Mouse (Mus musculus) A20 (cell line): ENCODE measurements around the gene Smc3.
A peak's percentile ranks its signal among the peaks of the same experiment; 100 is the strongest.

Experiments used
- DNase-seq: peaks from one replicate; pipeline ENCODE4 v3.0.0-alpha.2; 2011; ENCODE audit warnings: low read depth, low spot score

The Smc3 gene

GRCm38 (mm10) chr19:53599757-53600539, at the start of gene Smc3:
Gene Smc3, plus strand, starts transcription at chr19:53600398.
- peak; percentile 99 for DNase-seq

GRCm38 (mm10) chr19:53550972-53551371, 49.2 kb upstream of the Smc3 start:
- no peak for DNase-seq

GRCm38 (mm10) chr19:53552216-53552786, 47.9 kb upstream of the Smc3 start:
- DNase-seq: no peak

GRCm38 (mm10) chr19:53552795-53553194, 47.4 kb upstream of the Smc3 start:
- DNase-seq: no peak

GRCm38 (mm10) chr19:53554402-53554801, 45.8 kb upstream of the Smc3 start:
- DNase-seq: no peak

GRCm38 (mm10) chr19:53554981-53555616, 45.1 kb upstream of the Smc3 start:
- no peak for DNase-seq

- no peak for DNase-seq
These were observed 43.4 kb upstream of the Smc3 start for GRCm38 (mm10) chr19:53556841-53557240.

GRCm38 (mm10) chr19:53557267-53557936, 42.8 kb upstream of the Smc3 start:
- DNase-seq: no peak

GRCm38 (mm10) chr19:53560436-53560835, 39.8 kb upstream of the Smc3 start:
- DNase-seq: no peak

- DNase-seq: no peak
These were observed 36.0 kb upstream of the Smc3 start for GRCm38 (mm10) chr19:53564174-53564573.

GRCm38 (mm10) chr19:53565565-53566277, 34.5 kb upstream of the Smc3 start:
- no peak for DNase-seq

- DNase-seq: no peak
These were observed 32.3 kb upstream of the Smc3 start for GRCm38 (mm10) chr19:53567864-53568263.

- no peak for DNase-seq
These were observed 31.6 kb upstream of the Smc3 start for GRCm38 (mm10) chr19:53568553-53568952.

- DNase-seq: no peak
These were observed 29.1 kb upstream of the Smc3 start for GRCm38 (mm10) chr19:53571056-53571455.

GRCm38 (mm10) chr19:53571501-53572428, 28.4 kb upstream of the Smc3 start:
- DNase-seq: no peak

- DNase-seq: no peak
These were observed 27.6 kb upstream of the Smc3 start for GRCm38 (mm10) chr19:53572607-53573006.

GRCm38 (mm10) chr19:53573151-53573550, 27.0 kb upstream of the Smc3 start:
- no peak for DNase-seq

- DNase-seq: no peak
These were observed 26.1 kb upstream of the Smc3 start for GRCm38 (mm10) chr19:53574131-53574530.

- DNase-seq: no peak
These were observed 25.7 kb upstream of the Smc3 start for GRCm38 (mm10) chr19:53574546-53574945.

GRCm38 (mm10) chr19:53575296-53576010, 24.7 kb upstream of the Smc3 start:
- no peak for DNase-seq
